In the genomic region with DNA sequence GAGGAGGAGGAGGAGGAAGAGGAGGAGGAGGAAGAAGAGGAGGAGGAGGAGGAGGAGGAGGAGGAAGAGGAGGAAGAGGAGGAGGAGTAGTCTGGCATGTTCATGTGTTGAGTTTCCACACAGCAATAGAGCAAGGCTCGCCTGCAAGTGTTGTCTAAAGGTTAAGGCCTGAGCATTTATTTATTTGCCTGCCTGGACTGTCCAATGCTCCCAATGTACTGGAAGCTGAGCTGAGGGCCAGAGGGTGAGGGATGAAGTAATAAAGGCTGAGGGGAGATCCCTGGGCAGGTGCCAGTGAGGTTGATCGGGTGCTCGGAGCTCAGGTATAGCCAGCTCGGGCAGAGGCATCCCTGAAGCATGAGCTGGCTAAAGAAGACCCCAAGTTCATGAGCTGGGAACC, we compare ENCODE assay signal across 46 mouse cellular contexts. TPM values are rescaled to one million over a fixed set of nuclear protein-coding genes. Genes with fewer than 3 reads are reported as not detected.
"Had no signal": no experiment of that assay in that cellular context is flagged by ENCODE, and none has a peak within 500 bp of the region (broad histone marks: within the 10 kb centered on the region; RNA-seq: fewer than 3 reads in every experiment).

No protein-coding gene starts in this region.

- H3K36me3 ChIP-seq: heart, embryonic 10.5 days; heart, embryonic 12.5 days; heart, embryonic 13.5 days; heart, embryonic 15.5 days; hindbrain, embryonic 10.5 days; hindbrain, embryonic 12.5 days; hindbrain, embryonic 13.5 days; hindbrain, embryonic 15.5 days; intestine, embryonic 15.5 days; kidney, embryonic 15.5 days had no signal

- H3K27ac ChIP-seq: heart, embryonic 13.5 days; heart, embryonic 15.5 days; hindbrain, embryonic 10.5 days; hindbrain, embryonic 12.5 days; hindbrain, embryonic 13.5 days; hindbrain, embryonic 14.5 days; hindbrain, embryonic 15.5 days; hindbrain, postnatal 0 days; intestine, embryonic 15.5 days; kidney, embryonic 15.5 days; kidney, postnatal 0 days; layer of hippocampus, adult 2 months had no signal

- H3K4me2 ChIP-seq: heart, embryonic 11.5 days; heart, embryonic 12.5 days; heart, embryonic 13.5 days; heart, embryonic 15.5 days; hindbrain, embryonic 12.5 days; hindbrain, embryonic 13.5 days; hindbrain, embryonic 14.5 days; hindbrain, embryonic 15.5 days; intestine, embryonic 15.5 days; kidney, embryonic 15.5 days had no signal

- H3K9me3 ChIP-seq: heart, embryonic 10.5 days; heart, embryonic 12.5 days; heart, embryonic 13.5 days; heart, embryonic 15.5 days; hindbrain, embryonic 10.5 days; hindbrain, embryonic 12.5 days; hindbrain, embryonic 13.5 days; hindbrain, embryonic 15.5 days; intestine, embryonic 15.5 days; kidney, embryonic 15.5 days had no signal

- H3K9ac ChIP-seq: heart, embryonic 12.5 days; heart, embryonic 13.5 days; heart, embryonic 15.5 days; hindbrain, embryonic 12.5 days; hindbrain, embryonic 13.5 days; hindbrain, embryonic 14.5 days; hindbrain, embryonic 15.5 days; intestine, embryonic 15.5 days; kidney, embryonic 15.5 days had no signal

- H3K4me3 ChIP-seq: heart, embryonic 10.5 days; heart, embryonic 12.5 days; heart, embryonic 13.5 days; heart, embryonic 15.5 days; hindbrain, embryonic 10.5 days; hindbrain, embryonic 12.5 days; hindbrain, embryonic 13.5 days; hindbrain, embryonic 15.5 days; intestine, embryonic 15.5 days; kidney, embryonic 15.5 days; layer of hippocampus, adult 2 months had no signal

- H3K27me3 ChIP-seq: heart, embryonic 12.5 days; heart, embryonic 13.5 days; heart, embryonic 15.5 days; hindbrain, embryonic 12.5 days; hindbrain, embryonic 13.5 days; hindbrain, embryonic 15.5 days; intestine, embryonic 15.5 days; kidney, embryonic 15.5 days had no signal

- DNase-seq: heart, postnatal 10 days; heart, postnatal 14 days; heart, postnatal 36 days; heart, postnatal 4 days; kidney, adult 11 months; kidney, adult 18-20 months; kidney, adult 2 months; kidney, adult 8-10 months; kidney, adult 9 months; kidney, postnatal 10 days; kidney, postnatal 14 days; kidney, postnatal 25 days; kidney, postnatal 36 days; kidney, postnatal 4 days; layer of hippocampus, adult 9-11 months; layer of hippocampus, postnatal 36 days had no signal

- H3K4me1 ChIP-seq: hindbrain, embryonic 12.5 days; hindbrain, embryonic 15.5 days; kidney, embryonic 15.5 days had no signal

- ATAC-seq: hindbrain, embryonic 16.5 days; hindbrain, postnatal 0 days; inflammation-experienced regulatory T-cells, adult 6 months; intestine, embryonic 15.5 days; intestine, embryonic 16.5 days; intestine, postnatal 0 days had no signal

RNA-seq across cellular contexts. Expression of gene Gucy2d, which starts 27.1 kb away (rescaled TPM):
- total RNA-seq: heart, postnatal 4 days; hematopoietic stem cell, adult 5-6 weeks; hindbrain, postnatal 0 days; layer of hippocampus, adult 18-20 months; layer of hippocampus, adult 2 months; layer of hippocampus, postnatal 10 days; layer of hippocampus, postnatal 14 days; layer of hippocampus, postnatal 25 days; layer of hippocampus, postnatal 36 days had no signal
- polyA plus RNA-seq: heart, embryonic 10.5 days; heart, embryonic 12.5 days; heart, embryonic 13.5 days; heart, embryonic 14.5 days; heart, embryonic 15.5 days; heart, embryonic 16.5 days; hindbrain, embryonic 10.5 days; hindbrain, embryonic 11.5 days; inflammation-experienced regulatory T-cells, adult 6 months; intestine, embryonic 14.5 days; kidney, adult 2 months; kidney, embryonic 14.5 days; kidney, embryonic 16.5 days; kidney, postnatal 0 days had no signal

RNA-seq across cellular contexts. Expression of gene Tsku, which starts 52.0 kb away (rescaled TPM):
- total RNA-seq: hematopoietic stem cell, adult 5-6 weeks had no signal
- polyA plus RNA-seq: inflammation-experienced regulatory T-cells, adult 6 months had no signal
